Mouse (Mus musculus) megakaryocyte, embryonic 14.5 days (primary cell): ENCODE measurements around the gene Ankrd52.

ENCODE experiments used
- FLI1 ChIP-seq: IDR thresholded peaks from 2 replicates; pipeline ENCODE4 v1.6.1; 2012; ENCODE audit warnings: low read length, inconsistent platforms, mixed read lengths
- GATA1 ChIP-seq: IDR thresholded peaks from 3 replicates; pipeline ENCODE4 v1.6.1; 2012; ENCODE audit warnings: mixed read lengths, low read length, inconsistent platforms, borderline replicate concordance

DNA sequence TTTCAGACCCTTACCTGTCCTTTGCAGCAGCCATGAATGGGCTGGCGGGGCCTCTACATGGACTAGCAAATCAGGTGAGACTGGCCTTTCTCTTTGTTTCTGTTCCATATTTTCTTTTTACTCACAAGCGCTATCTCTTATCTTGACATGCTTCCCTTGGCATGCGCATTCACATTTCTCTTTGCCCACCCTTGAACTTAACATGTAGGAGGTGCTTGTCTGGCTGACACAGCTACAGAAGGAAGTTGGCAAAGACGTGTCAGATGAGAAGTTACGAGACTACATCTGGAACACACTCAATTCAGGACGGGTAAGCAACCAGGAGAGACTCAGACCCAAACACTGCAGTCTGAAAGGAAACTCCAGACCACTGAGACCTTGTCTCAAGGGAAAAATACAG is 17.7 kb upstream of the Ankrd52 start:
- no peak for TF ChIP-seq FLI1
- no peak for TF ChIP-seq GATA1
